Mouse (Mus musculus) limb, embryonic 14.5 days (tissue): ENCODE results near the gene M6pr. TPM values are rescaled to one million over a fixed set of nuclear protein-coding genes. Genes with fewer than 3 reads are reported as not detected.
"Not testable (repeated sequence)": the region's sequence is repeated elsewhere in the genome, so short reads cannot be mapped to it uniquely, and the experiment has no call there.

ENCODE experiments used
- ATAC-seq: fragments of 200-750 bp; cut with Nextera tagmentation; 2 replicates; pipeline ENCODE4 v1.8.0; 2017; ENCODE audit warnings: low read depth, moderate number of reproducible peaks, moderate TSS enrichment; ENCODE audit not compliant: low FRiP score
- DNase-seq: peaks from one replicate; pipeline ENCODE4 v3.0.0-alpha.2; 2015; ENCODE audit warnings: low spot score
- H3K27ac ChIP-seq: fragments of 300-500 bp; sonication (generic); replicated peaks from 2 replicates; pipeline ENCODE4 v1.5.1; 2014; ENCODE audit warnings: low read depth, mild to moderate bottlenecking, low read length, moderate library complexity, mixed read lengths
- H3K27me3 ChIP-seq: fragments of 300-500 bp; sonication (generic); 2 replicates; pipeline ENCODE4 v1.6.1; 2014; ENCODE audit warnings: low read length, mixed read lengths; ENCODE audit not compliant: control insufficient read depth, insufficient read depth
- H3K36me3 ChIP-seq: fragments of 300-500 bp; sonication (generic); 2 replicates; pipeline ENCODE4 v1.6.1; 2014; ENCODE audit warnings: mild to moderate bottlenecking, low read length, moderate library complexity, mixed read lengths; ENCODE audit not compliant: control insufficient read depth, insufficient read depth
- H3K4me1 ChIP-seq: fragments of 300-500 bp; sonication (generic); 2 replicates; pipeline ENCODE4 v1.6.1; 2014; ENCODE audit warnings: antibody characterized with exemption, low read length, mixed read lengths; ENCODE audit not compliant: control insufficient read depth, insufficient read depth
- H3K4me2 ChIP-seq: fragments of 300-500 bp; sonication (generic); replicated peaks from 2 replicates; pipeline ENCODE4 v1.6.1; 2014; ENCODE audit warnings: low read depth, mild to moderate bottlenecking, low read length, moderate library complexity; ENCODE audit not compliant: severe bottlenecking
- H3K4me3 ChIP-seq: fragments of 300-500 bp; sonication (generic); replicated peaks from 2 replicates; pipeline ENCODE4 v1.5.1; 2014; ENCODE audit warnings: low read length
- H3K9ac ChIP-seq: fragments of 300-500 bp; sonication (generic); 2 replicates; pipeline ENCODE4 v1.6.1; 2014; ENCODE audit warnings: mild to moderate bottlenecking, low read depth, low read length, moderate library complexity; ENCODE audit not compliant: severe bottlenecking
- H3K9me3 ChIP-seq: fragments of 300-500 bp; sonication (generic); 2 replicates; pipeline ENCODE4 v1.6.1; 2016; ENCODE audit warnings: low read length; ENCODE audit not compliant: control insufficient read depth
- POLR2A ChIP-seq: fragments of 200-500 bp; IDR thresholded peaks from 2 replicates; pipeline ENCODE4 v1.8.0; 2012; ENCODE audit warnings: inconsistent platforms, mild to moderate bottlenecking, moderate library complexity, borderline replicate concordance; ENCODE audit not compliant: insufficient read depth, insufficient read length; ENCODE audit errors: extremely low read depth
- WGBS: fragments of 180-500 bp; shearing (Covaris S2); extraction: QIAGEN DNeasy Blood & Tissue Kit; methylation state at CpG from one replicate; pipeline ENCODE4 v1.1.7; 2014; 5-methylcytosine and 5-hydroxymethylcytosine counted together
- polyA plus RNA-seq, 2 experiments: library from polyadenylated mRNA; depleted of rRNA in 1 of 2; stranded (reverse) in 1 of 2; unstranded in 1 of 2; fragments of >200 nt; fragmentation: Nextera tagmentation in 1 of 2; extraction: Ambion mirVana in 1 of 2; gene quantifications; 2 replicates each; pipeline versions ENCODE4 v1.2.1 to v1.2.3; 2012 to 2014

Gene M6pr
- polyA plus RNA-seq, 2 experiments = 62.6 to 84.2 TPM

- Histone ChIP-seq H3K27me3 (no peaks in the 10 kb centered on the region), H3K4me3 (no peak overlapping the region), H3K9me3 (no peaks in the 10 kb centered on the region), H3K4me2 (no peak overlapping the region), H3K9ac (no peak overlapping the region), H3K4me1 (no peaks in the 10 kb centered on the region), H3K36me3 (no peaks in the 10 kb centered on the region), H3K27ac (no peak overlapping the region)
- no peak for TF ChIP-seq POLR2A
- DNase-seq (peak; percentile 15), ATAC-seq (no peak; the same call in 1 of the 2 replicates)
- WGBS = 77% methylated on average over 7 of the region's 7 CpGs
These were observed 37.9 kb downstream of the M6pr start for GRCm38 (mm10) chr6:122346399-122346798.

- ATAC-seq, H3K27me3 ChIP-seq, H3K9ac ChIP-seq, DNase-seq, H3K4me1 ChIP-seq, H3K36me3 ChIP-seq, H3K4me3 ChIP-seq, H3K4me2 ChIP-seq, H3K27ac ChIP-seq, H3K9me3 ChIP-seq: not testable (repeated sequence)
- WGBS = 62% methylated on average over 1 of the region's 1 CpGs
These were observed 38.8 kb downstream of the M6pr start for GRCm38 (mm10) chr6:122347326-122347725.

- H3K4me3 ChIP-seq = no peak overlapping the region
- 55% methylated on average over 9 of the region's 9 CpGs for WGBS
- DNase-seq = no peak
- H3K27ac ChIP-seq = no peak overlapping the region
- H3K9ac ChIP-seq = no peak overlapping the region
- H3K36me3 ChIP-seq = no peaks in the 10 kb centered on the region
- no peak for ATAC-seq
- no peaks in the 10 kb centered on the region for H3K9me3 ChIP-seq
- no peaks in the 10 kb centered on the region for H3K4me1 ChIP-seq
- no peak overlapping the region for H3K4me2 ChIP-seq
- H3K27me3 ChIP-seq = no peaks in the 10 kb centered on the region
- no peak for TF ChIP-seq POLR2A
These were observed 47.4 kb downstream of the M6pr start for GRCm38 (mm10) chr6:122355909-122356308.

- Histone ChIP-seq H3K4me1 (no peaks in the 10 kb centered on the region), H3K36me3 (no peaks in the 10 kb centered on the region), H3K9ac (no peak overlapping the region), H3K9me3 (no peaks in the 10 kb centered on the region), H3K4me3 (no peak overlapping the region), H3K4me2 (no peak overlapping the region), H3K27me3 (no peaks in the 10 kb centered on the region), H3K27ac (no peak overlapping the region)
- 95% methylated on average over 1 of the region's 1 CpGs for WGBS
- DNase-seq = no peak
- no peak for ATAC-seq
- no peak for TF ChIP-seq POLR2A
These were observed 48.6 kb downstream of the M6pr start for GRCm38 (mm10) chr6:122357089-122357488.

- TF ChIP-seq POLR2A = no peak
These were observed 57.2 kb downstream of the M6pr start for GRCm38 (mm10) chr6:122365706-122366105.

GRCm38 (mm10) chr6:122366287-122366686, 57.8 kb downstream of the M6pr start:
- Histone ChIP-seq H3K4me2 (no peak overlapping the region), H3K4me3 (no peak overlapping the region), H3K27me3 (no peaks in the 10 kb centered on the region), H3K9me3 (no peaks in the 10 kb centered on the region), H3K9ac (no peak overlapping the region), H3K36me3 (no peaks in the 10 kb centered on the region), H3K4me1 (no peaks in the 10 kb centered on the region), H3K27ac (no peak overlapping the region)
- WGBS = 51% methylated on average over 2 of the region's 2 CpGs
- no peak for ATAC-seq
- no peak for DNase-seq
- TF ChIP-seq POLR2A = no peak

More at GRCm38 (mm10) chr6:122365706-122366105, 57.2 kb downstream of the M6pr start:
- 46% methylated on average over 3 of the region's 3 CpGs for WGBS
- no peak for ATAC-seq
- no peaks in the 10 kb centered on the region for H3K36me3 ChIP-seq
- H3K9me3 ChIP-seq = no peaks in the 10 kb centered on the region
- no peak overlapping the region for H3K9ac ChIP-seq
- no peak overlapping the region for H3K4me3 ChIP-seq
- H3K4me2 ChIP-seq = no peak overlapping the region
- DNase-seq = no peak
- H3K27me3 ChIP-seq = no peaks in the 10 kb centered on the region
- H3K27ac ChIP-seq = no peak overlapping the region
- H3K4me1 ChIP-seq = no peaks in the 10 kb centered on the region
